Mouse (Mus musculus): ENCODE measurements around the gene Ldb2. TPM values are rescaled to one million over a fixed set of nuclear protein-coding genes. Genes with fewer than 3 reads are reported as not detected.
A peak's percentile ranks its signal among the peaks of the same experiment; 100 is the strongest.

Ldb2 gene
- polyA plus RNA-seq, 1 experiment from 2014 or later: 89.3 TPM

DNA sequence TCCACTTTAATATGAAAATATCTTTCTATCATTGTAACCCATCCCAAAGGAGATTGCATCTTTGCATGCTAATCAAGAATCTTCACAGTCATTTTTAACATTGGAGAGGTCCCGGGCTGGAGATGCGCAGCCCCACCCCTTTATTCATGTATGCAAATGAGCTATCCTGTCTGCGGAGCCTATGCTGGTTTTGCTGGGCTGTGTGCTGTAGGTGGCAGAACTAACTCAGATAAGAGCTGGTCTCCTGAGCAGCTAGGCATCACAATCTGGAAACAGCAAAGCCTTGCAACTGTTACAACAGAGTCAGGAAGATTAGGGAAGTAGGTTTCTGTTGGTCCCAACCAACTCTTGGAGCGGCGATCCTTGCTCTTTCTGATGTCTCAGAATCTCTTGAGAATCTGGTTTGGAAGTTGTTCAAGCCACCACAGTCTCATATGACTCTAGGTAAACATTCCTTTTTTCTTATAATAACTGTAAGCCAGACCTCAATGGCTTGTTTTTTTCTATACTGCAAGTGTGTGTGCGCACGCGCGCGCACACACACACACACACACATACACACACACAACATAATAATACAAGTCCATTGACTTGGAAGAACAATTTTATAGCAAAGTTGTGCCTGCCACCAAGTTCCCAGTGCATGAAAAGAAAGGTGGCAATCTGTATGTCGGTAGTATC is 315.9 kb downstream of the Ldb2 start:
- no peak overlapping the region for H3K27ac ChIP-seq (ENCODE audit: low read depth, low read length)
- H3K4me2 ChIP-seq (replicated peaks; ENCODE audit: low read depth, low read length): no peak overlapping the region
- H3K27me3 ChIP-seq (ENCODE audit: control insufficient read depth, insufficient read depth, low read length): no peaks in the 10 kb centered on the region
- H3K9me3 ChIP-seq (ENCODE audit: control insufficient read depth, low read length): no peaks in the 10 kb centered on the region
- no peaks in the 10 kb centered on the region for H3K36me3 ChIP-seq (ENCODE audit: control insufficient read depth, insufficient read depth, low read length)
- H3K4me3 ChIP-seq (ENCODE audit: low read length): no peak overlapping the region
- peak; percentile 62; the same call in 1 of the 2 replicates for ATAC-seq (ENCODE audit: low FRiP score, low TSS enrichment)
- H3K9ac ChIP-seq (ENCODE audit: low read depth, low read length): no peak overlapping the region
- H3K4me1 ChIP-seq (ENCODE audit: control insufficient read depth, insufficient read depth, low read length): peaks cover 5% of the 10 kb centered on the region; the same call in 1 of the 2 replicates
- 69% methylated on average over 11 of the region's 11 CpGs for WGBS

DNA sequence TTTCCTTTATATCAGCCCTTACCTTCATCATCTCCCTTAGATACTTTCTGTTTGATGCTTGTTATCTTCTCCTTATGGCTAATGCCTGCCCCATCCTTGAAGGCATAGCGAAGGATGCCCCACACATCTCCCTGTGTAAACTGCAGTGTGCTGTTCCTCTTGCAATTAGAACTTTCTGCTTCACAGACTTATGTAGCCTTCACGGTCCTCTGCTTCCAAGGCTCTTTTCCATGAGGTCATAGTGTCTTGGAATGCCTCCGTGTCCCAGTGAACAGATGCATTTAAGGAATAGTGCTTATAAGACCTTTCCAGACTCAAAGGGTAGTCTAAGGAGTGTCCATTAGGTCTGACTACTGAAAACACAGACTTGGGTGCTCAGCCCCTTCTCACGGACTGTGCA is 318.1 kb downstream of the Ldb2 start:
- Histone ChIP-seq H3K9ac (ENCODE audit: low read depth, low read length) (no peak overlapping the region), H3K9me3 (ENCODE audit: control insufficient read depth, low read length) (no peaks in the 10 kb centered on the region), H3K27me3 (ENCODE audit: control insufficient read depth, insufficient read depth, low read length) (no peaks in the 10 kb centered on the region), H3K4me2 (replicated peaks; ENCODE audit: low read depth, low read length) (no peak overlapping the region), H3K27ac (ENCODE audit: low read depth, low read length) (no peak overlapping the region), H3K36me3 (ENCODE audit: control insufficient read depth, insufficient read depth, low read length) (no peaks in the 10 kb centered on the region), H3K4me1 (ENCODE audit: control insufficient read depth, insufficient read depth, low read length) (peaks cover 5% of the 10 kb centered on the region; the same call in 1 of the 2 replicates), H3K4me3 (ENCODE audit: low read length) (no peak overlapping the region)
- ATAC-seq (ENCODE audit: low FRiP score, low TSS enrichment): peak; percentile 61; the same call in 1 of the 2 replicates
- 45% methylated on average over 4 of the region's 4 CpGs for WGBS

DNA sequence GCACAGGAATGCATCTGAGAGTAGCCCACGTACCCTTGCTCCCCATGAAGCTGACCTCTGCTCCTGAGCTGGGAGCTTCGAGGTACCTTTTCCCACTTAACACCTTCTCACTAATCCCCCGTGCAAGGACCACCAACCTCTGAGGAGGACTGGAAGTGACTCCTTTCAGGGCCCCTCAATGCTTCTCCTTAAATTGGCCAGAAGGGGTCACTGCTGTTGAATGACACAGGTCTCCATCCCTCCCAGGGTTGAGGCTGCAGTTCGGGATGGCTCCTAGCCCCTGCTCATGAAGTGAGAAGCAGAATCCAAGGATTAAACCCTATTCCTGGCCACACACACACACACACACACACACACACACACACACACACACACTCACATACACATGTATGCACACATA is 323.1 kb downstream of the Ldb2 start:
- H3K36me3 ChIP-seq (ENCODE audit: control insufficient read depth, insufficient read depth, low read length): peaks cover 8% of the 10 kb centered on the region; the same call in 1 of the 2 replicates
- no peaks in the 10 kb centered on the region for H3K9me3 ChIP-seq (ENCODE audit: control insufficient read depth, low read length)
- H3K4me3 ChIP-seq (ENCODE audit: low read length): no peak overlapping the region
- 19% methylated on average over 4 of the region's 4 CpGs for WGBS
- H3K27ac ChIP-seq (ENCODE audit: low read depth, low read length): no peak overlapping the region
- no peak for ATAC-seq (ENCODE audit: low FRiP score, low TSS enrichment)
- H3K4me2 ChIP-seq (replicated peaks; ENCODE audit: low read depth, low read length): no peak overlapping the region
- no peak overlapping the region for H3K9ac ChIP-seq (ENCODE audit: low read depth, low read length)
- H3K27me3 ChIP-seq (ENCODE audit: control insufficient read depth, insufficient read depth, low read length): no peaks in the 10 kb centered on the region
- peaks cover 3% of the 10 kb centered on the region; the same call in 1 of the 2 replicates for H3K4me1 ChIP-seq (ENCODE audit: control insufficient read depth, insufficient read depth, low read length)

DNA sequence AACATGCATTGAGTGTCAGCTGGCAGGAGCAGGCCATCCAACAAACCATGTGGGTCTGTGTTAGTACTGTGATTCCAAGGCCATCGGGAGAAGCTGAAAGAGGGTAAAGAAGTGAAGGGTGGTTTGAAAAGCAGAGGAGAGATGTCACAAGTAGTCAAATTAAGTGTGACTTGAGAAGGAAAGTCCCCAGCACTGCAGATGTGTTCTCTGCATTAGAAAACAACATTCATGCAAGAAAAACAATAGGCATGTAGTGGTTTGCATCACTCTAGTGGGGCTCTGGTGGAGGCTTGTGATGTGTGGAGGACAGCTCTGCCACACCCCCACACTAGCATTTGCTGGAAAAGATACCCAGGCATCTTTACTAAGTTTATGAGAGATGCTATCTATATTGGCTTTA is 323.9 kb downstream of the Ldb2 start:
- Histone ChIP-seq H3K9me3 (ENCODE audit: control insufficient read depth, low read length) (no peaks in the 10 kb centered on the region), H3K4me3 (ENCODE audit: low read length) (no peak overlapping the region), H3K36me3 (ENCODE audit: control insufficient read depth, insufficient read depth, low read length) (peaks cover 8% of the 10 kb centered on the region; the same call in 1 of the 2 replicates), H3K4me1 (ENCODE audit: control insufficient read depth, insufficient read depth, low read length) (no peaks in the 10 kb centered on the region), H3K27ac (ENCODE audit: low read depth, low read length) (no peak overlapping the region), H3K9ac (ENCODE audit: low read depth, low read length) (no peak overlapping the region), H3K4me2 (replicated peaks; ENCODE audit: low read depth, low read length) (no peak overlapping the region), H3K27me3 (ENCODE audit: control insufficient read depth, insufficient read depth, low read length) (no peaks in the 10 kb centered on the region)
- no peak for ATAC-seq (ENCODE audit: low FRiP score, low TSS enrichment)
- 96% methylated on average over 1 of the region's 1 CpGs for WGBS

DNA sequence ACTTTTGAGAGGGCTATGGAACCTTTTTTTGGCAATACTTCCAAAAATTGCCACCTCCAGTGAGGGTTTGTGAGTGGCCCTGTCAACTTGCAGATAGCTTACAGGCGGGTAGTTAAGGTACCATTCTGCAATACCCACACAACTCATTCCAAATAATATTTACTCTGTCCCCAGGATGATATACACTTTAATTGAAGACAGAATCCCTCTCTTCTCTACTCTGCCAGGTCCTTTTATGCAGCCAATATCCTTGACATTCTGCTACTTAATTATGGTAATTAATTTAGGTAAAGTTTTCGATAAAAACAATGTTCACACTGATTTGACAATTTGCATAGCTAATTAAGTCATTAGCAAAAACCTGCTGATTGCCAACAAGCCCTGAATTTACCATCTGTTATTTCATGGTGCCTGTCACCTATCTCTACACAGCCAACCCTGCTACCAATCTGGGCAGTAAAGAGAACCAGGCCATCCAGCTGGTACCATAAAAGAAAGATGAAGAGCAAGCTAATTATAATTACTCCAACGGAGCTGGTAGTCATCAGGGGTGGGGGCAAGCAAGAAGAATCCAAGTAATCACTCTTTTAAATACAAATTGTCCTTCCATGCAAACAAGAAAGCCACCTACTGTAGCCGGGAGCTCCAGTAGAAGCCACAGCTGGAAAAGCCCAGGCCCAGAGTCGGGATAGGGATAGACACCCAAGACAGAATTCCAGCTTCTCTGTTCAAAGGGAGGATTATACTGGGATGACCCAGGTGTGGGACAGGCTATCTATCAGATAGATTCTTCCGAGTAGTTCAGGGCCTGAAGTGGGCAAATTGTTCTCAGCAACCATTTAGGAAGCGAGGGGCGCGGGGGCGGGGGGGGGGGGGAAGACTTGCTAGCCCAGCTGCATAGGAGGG is 325.4 kb downstream of the Ldb2 start:
- peaks cover 8% of the 10 kb centered on the region; the same call in 1 of the 2 replicates for H3K36me3 ChIP-seq (ENCODE audit: control insufficient read depth, insufficient read depth, low read length)
- WGBS: 71% methylated on average over 10 of the region's 10 CpGs
- no peaks in the 10 kb centered on the region for H3K9me3 ChIP-seq (ENCODE audit: control insufficient read depth, low read length)
- H3K4me1 ChIP-seq (ENCODE audit: control insufficient read depth, insufficient read depth, low read length): no peaks in the 10 kb centered on the region
- no peak overlapping the region for H3K27ac ChIP-seq (ENCODE audit: low read depth, low read length)
- H3K4me3 ChIP-seq (ENCODE audit: low read length): no peak overlapping the region
- H3K27me3 ChIP-seq (ENCODE audit: control insufficient read depth, insufficient read depth, low read length): no peaks in the 10 kb centered on the region
- H3K4me2 ChIP-seq (replicated peaks; ENCODE audit: low read depth, low read length): no peak overlapping the region
- no peak for ATAC-seq (ENCODE audit: low FRiP score, low TSS enrichment)
- no peak overlapping the region for H3K9ac ChIP-seq (ENCODE audit: low read depth, low read length)

DNA sequence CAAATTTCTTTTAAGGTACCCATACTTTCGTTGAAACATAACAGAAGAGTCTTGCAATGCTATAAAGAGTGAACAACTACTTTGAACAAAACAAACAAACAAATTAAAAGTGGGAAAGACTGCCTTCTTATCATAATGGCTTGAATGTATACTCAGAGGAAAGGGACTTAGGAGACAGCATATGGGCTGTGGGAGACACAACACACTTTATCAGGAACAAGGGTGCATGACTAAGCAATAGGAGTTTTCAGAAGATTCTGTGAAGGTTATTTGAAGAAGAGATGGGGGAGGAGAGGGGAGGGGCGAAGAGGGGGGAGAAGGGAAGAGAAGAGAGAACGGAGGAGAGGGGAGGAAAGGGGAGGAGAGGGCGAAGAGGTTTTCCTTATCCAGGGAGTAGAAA is 334.2 kb downstream of the Ldb2 start:
- Histone ChIP-seq H3K27me3 (ENCODE audit: control insufficient read depth, insufficient read depth, low read length) (no peaks in the 10 kb centered on the region), H3K4me2 (replicated peaks; ENCODE audit: low read depth, low read length) (no peak overlapping the region), H3K9ac (ENCODE audit: low read depth, low read length) (no peak overlapping the region), H3K36me3 (ENCODE audit: control insufficient read depth, insufficient read depth, low read length) (no peaks in the 10 kb centered on the region), H3K4me3 (ENCODE audit: low read length) (no peak overlapping the region), H3K9me3 (ENCODE audit: control insufficient read depth, low read length) (no peaks in the 10 kb centered on the region), H3K27ac (ENCODE audit: low read depth, low read length) (no peak overlapping the region), H3K4me1 (ENCODE audit: control insufficient read depth, insufficient read depth, low read length) (no peaks in the 10 kb centered on the region)
- ATAC-seq (ENCODE audit: low FRiP score, low TSS enrichment): no peak
- 76% methylated on average over 4 of the region's 4 CpGs for WGBS

Data from kidney, embryonic 14.5 days (tissue).